Mouse (Mus musculus) heart, postnatal 0 days (tissue): Measurements from ENCODE around the gene Cd22.

ENCODE experiments used
- CTCF ChIP-seq: IDR thresholded peaks from 2 replicates; pipeline ENCODE4 v1.5.1; 2016; ENCODE audit warnings: antibody characterized with exemption, control low read depth, low read depth
- EP300 ChIP-seq: IDR thresholded peaks from 2 replicates; pipeline ENCODE4 v1.6.1; 2016; ENCODE audit warnings: antibody characterized with exemption, low read depth

DNA sequence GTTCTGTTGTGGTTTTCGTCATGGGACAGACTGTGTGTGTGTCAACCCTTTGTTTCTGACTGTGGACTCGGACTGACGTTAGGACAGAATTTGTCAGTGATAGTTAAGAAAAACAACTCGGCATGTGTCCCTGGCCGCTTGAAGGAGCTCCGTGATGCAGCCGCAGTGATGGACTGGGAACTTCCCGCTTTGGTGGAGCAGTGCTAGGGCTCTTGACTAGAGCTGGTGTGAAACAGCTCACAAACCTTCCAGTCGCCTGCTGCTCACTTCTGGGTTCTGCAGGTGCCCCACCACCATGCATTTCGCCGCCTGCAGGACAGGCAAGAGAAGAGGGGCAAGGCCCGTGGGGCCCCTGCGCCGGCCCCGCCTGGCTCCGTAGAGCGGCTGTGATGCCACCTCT is 47.9 kb downstream of the Cd22 start:
- TF ChIP-seq EP300 (no peak), CTCF (no peak)
